Mouse (Mus musculus): Measurements from ENCODE around the gene Dnah1.

The Dnah1 gene

DNA sequence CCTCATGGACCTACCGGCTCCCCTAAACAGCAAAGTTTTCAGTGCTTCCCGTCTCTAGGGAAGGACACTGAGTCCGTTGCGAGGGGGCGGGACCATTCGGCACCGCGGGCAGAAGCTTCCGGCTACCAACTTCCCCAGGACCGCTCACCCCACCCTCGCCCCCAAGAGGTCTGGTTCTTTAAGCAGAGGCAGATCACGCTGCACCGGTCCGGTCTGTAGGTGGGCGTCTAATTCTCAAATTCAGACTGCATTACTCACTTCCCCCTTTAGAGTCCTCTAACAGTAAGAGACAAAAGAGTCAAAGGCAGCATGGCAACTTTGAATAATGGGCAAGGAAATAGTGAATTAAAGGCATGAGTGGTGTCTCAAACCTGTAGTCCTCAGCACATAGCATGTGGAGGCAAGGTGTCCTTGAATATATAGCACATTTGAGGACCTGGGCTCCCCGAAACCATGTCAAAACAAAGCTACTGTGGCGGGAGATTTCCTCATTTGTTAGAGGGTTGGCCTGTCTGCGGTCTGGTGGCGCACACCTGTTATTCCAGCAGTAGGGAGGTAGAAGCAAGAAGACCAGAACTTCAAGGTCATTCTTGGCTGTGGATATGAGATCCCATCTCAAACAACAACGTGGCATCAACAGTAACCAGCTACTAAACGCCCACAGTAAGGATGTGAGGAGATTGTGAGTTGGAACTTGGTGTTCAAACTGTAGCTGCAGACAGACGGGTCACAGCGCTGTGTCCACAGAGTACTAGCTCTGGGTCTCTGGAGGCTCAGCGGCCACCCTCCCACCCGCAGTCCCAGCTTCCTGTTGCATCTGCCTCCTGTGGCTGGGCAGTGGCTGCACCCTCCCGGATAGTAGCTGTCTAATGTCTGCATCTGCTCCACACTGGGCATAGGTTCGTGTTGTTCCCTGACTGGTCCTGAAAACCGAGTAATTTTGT, at the start of gene Dnah1:
Gene Dnah1, minus strand, starts transcription at position 48 of the 944 bp plus-strand sequence.
- peak; percentile 41 for DNase-seq (ENCODE audit: low read depth)

DNA sequence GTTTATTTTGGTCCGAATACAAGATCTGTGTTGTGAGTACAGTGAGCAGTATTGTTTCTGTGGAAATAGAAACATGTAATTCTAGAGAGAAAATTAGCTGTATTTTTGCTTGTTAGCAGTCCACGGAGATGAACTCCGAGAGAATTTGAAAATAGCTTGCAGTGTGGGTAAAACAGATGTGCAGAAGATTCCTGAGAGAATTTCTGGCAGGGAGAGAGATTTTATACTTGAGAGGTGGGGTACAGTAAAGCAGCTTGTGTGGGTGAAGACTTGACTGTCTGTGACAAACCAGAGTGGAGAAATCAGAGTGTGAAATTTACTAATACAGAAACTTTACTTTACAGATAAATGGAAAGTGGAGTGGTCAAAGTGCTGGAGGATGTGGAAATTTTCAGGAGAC, 45.7 kb upstream of the Dnah1 start:
- DNase-seq (ENCODE audit: low read depth) = no peak

DNA sequence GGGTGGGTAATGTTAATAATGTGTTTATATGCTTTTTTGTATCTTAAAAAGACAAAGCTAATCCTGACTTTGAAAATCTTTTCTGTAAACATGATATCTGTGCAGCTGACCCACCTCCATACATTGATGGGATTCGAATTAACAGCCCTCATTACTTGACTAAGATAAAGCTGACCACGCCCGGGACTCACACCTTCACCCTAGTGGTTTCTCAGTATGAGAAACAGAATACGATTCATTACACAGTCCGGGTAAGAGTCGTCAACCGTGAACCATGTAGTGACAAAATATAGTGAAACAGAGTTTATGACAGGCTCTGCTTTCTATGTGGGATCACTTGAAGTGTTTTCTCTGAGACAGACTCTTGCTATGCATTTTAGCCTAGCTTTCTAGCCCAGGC, 44.3 kb upstream of the Dnah1 start:
- DNase-seq (ENCODE audit: low read depth) = no peak

GRCm38 (mm10) chr14:31365350-31365749, 41.7 kb upstream of the Dnah1 start:
- DNase-seq (ENCODE audit: low read depth) = peak; percentile 85

- no peak for DNase-seq (ENCODE audit: low read depth)
Measured at GRCm38 (mm10) chr14:31364589-31364988, 40.9 kb upstream of the Dnah1 start.

GRCm38 (mm10) chr14:31362236-31362635, 38.5 kb upstream of the Dnah1 start:
- DNase-seq (ENCODE audit: low read depth) = no peak

DNA sequence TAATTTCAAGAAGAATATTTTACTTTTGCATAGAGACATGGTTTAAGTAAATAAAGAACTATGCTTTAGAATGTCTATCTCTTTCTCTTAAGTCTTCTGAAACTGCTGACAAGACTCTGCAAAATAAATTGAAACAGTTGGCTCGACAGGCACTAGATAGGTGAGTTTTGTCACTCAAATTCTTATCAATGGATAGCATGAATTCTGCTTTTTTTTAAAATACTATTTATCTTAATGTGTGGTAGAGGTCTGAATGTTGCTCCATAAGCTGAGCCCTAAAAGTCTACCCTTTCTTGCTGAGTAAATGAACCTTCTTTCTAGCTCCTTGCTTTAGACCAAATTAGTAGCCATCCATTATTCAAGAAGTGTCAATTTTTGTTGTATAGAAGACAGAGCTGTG, 21.7 kb upstream of the Dnah1 start:
- no peak for DNase-seq (ENCODE audit: low read depth)

GRCm38 (mm10) chr14:31343241-31343640, 19.5 kb upstream of the Dnah1 start:
- DNase-seq (ENCODE audit: low read depth) = no peak

DNA sequence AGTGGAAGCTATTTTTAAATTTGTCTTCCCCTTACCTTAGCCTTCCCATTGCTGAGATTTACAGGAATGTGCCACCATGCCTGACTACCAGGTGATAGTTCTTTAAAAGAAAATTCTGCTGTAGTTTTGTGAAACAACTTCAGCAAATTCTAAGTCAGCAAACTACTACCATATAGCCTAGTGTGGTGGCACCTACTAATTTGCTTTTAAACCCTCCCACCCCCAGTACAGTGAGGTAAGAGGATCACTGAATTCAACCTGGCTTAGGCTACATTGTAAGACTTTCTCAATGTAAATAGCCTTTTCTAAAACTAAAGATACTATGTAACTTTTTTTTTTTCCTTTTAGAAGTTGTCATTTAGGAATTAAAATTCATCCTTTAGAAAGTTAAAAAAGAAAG, 14.3 kb upstream of the Dnah1 start:
- DNase-seq (ENCODE audit: low read depth) = no peak

DNA sequence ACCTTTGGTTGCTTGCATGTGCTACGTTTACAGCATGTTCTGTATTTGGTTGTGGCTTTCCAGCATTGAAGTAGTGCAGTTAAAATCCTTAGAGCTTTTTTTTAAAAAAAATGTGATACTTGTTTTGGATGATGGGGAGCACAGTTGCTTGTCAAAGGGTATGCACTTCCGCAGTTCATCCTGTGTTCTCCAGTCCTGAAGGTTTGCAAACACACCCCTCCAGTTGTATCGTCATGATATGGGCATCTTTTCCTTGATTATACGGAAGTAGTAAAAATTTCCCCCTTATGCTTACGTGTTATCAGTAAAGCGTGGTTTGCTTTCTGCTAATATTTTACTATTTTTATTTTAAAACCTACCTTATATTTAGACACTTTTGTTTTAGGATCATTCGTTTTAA, 13.7 kb upstream of the Dnah1 start:
- DNase-seq (ENCODE audit: low read depth) = peak; percentile 57

- DNase-seq (ENCODE audit: low read depth) = peak; percentile 99
Measured at GRCm38 (mm10) chr14:31336369-31337155, 12.9 kb upstream of the Dnah1 start, which contains the start of gene Capn7. TSS of gene Capn7 (plus strand) at chr14:31336638.

DNA sequence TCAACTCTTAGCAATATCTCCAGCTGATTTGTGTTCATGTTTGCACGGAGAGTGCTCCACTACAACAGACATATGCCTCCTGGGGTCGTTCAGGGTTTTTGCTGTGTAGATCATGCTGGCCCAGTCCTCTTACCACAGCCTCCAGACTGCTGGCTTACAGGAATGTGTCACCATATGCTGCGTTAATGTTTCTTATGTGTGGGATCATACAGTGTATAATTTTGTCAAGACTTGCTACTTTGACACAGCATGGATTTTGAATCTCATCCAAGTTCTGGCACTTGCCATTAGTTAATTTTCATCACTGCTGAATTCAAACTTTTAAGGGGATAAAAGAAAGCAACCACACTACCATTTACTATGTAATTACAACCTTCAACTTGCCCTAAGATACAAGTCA, 12.1 kb upstream of the Dnah1 start:
- DNase-seq (ENCODE audit: low read depth) = no peak

GRCm38 (mm10) chr14:31330957-31331356, 7.3 kb upstream of the Dnah1 start:
- DNase-seq (ENCODE audit: low read depth) = no peak

DNA sequence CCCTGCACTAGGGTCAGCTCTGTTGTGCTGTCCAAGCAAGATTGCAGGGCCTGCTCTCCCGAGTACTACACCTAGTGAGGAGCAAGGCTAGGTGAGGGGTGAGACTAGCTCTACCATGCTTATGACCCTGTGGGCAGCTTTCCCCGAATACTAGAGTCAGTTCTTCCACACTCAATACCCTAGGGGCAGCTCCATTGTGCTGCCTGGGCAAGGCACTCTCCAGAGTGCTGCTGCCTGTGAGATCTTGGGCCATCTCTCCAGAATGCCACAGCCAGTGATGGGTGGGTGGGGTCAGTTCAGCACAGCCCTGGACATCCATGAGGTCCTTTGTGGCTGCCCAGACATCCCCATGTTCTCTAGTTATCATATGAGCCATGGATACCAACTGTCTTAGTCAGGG, 6.0 kb upstream of the Dnah1 start:
- DNase-seq (ENCODE audit: low read depth) = no peak

DNA sequence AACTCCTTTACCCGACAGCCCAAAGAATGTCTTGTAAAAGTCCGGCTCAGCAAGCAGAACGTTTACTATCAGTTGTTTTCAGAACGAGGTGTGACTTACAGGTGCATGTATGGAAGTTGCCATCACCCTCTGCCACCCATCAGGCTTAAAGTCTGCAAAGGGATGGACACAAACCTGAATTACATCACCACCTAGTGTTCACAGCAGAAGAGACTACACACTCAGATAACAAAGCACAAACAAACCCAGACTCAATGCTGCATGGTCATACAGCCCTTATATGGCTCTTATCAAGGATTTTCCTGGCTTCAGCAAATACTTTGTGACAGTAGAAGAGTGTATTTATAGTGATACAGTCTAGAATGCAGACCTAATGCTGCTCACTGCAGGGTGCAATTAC, 4.0 kb upstream of the Dnah1 start:
- DNase-seq (ENCODE audit: low read depth) = no peak

DNA sequence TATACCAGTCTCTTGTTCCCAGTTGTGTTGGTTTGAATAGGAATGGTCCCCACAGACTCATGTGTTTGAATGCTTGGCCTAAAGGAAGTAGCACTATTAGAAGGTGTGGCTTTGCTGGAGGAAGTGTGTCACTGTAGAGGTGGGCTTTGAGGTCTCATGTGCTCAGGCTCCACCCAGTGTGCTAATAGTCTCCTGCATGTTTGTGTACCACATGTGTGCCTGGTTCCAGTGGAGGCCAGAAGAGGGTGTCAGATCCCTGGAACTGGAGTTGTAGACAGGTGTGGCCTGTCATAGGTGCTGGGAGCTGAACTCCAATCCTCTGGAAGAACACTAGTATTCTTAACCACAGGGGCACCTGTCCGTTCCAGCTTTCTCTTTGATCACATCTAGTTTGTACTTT, 3.5 kb upstream of the Dnah1 start:
- no peak for DNase-seq (ENCODE audit: low read depth)

DNA sequence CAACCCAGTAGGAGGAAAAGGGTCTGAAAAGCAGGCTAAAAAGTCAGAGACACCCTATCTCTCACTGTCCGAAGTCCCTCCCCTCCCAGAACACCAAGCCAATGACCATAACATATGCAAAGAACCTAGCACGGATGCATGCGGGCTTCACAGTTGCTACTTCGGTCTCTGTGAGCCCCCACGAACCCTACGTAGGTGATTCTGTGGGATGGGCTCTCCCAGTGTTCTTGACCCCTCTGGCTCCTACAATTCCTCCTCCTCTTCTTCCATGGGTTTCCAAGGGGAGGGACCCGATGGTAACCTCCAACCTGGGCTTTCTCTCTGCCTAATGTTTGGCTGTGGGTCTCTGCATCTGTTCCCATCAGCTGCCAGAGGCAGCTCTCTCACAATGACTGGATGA, 3.1 kb upstream of the Dnah1 start:
- DNase-seq (ENCODE audit: low read depth) = no peak

- peak; percentile 31 for DNase-seq (ENCODE audit: low read depth)
Measured at GRCm38 (mm10) chr14:31325551-31325950, 1.9 kb upstream of the Dnah1 start.

- DNase-seq (ENCODE audit: low read depth) = no peak
Measured at GRCm38 (mm10) chr14:31324851-31325250, 1.2 kb upstream of the Dnah1 start.

DNA sequence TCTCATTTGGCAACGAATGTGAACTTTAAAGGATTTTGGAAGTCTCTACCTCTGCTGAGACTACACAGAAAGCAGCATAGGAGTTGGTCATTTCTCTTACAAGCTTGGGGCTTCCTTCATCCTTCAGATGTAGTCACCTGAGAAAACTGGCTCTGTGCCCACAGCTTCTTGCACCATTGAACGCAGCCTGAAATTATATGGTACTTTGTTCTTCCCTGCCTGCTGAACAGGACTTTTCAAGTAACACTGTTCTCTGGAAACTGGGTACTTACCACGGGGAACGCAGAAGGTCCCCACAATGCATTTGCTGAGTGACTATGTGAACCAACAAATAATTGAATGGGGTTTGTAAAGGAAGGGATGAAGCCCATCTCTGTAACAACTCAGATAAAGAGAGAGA, 507 bp downstream of the Dnah1 start:
- DNase-seq (ENCODE audit: low read depth) = no peak

GRCm38 (mm10) chr14:31322191-31322590, 1.5 kb downstream of the Dnah1 start:
- DNase-seq (ENCODE audit: low read depth) = no peak

- DNase-seq (ENCODE audit: low read depth) = no peak
Measured at GRCm38 (mm10) chr14:31321181-31321580, 2.5 kb downstream of the Dnah1 start.

DNA sequence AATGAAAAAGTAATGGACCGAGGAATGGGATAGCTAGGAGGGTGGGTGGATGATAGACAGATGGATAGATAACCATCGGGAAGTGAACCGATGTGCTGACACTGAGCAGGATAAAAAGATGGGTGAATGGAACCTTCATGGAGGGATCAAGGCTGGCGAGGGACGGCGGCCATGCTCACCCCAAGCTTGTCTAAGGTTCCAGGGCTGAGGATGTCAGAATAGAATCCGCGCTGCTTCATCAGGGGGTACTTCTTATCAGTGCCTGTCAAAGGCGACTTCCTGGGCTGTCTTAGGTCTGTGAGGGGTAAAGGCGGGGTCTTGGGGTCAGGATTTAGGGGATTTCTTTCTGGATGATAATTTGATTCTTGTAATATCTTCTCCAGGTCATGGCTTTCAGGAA, 4.2 kb downstream of the Dnah1 start:
- DNase-seq (ENCODE audit: low read depth) = no peak

Data from naive thymus-derived CD4-positive, alpha-beta T cell, adult 2 months (primary cell).